Mouse (Mus musculus) embryonic fibroblast, embryonic 13.5 days (primary cell): Measurements from ENCODE around the gene Zfhx3.

Experiments used
- CTCF ChIP-seq: IDR thresholded peaks from 2 replicates; pipeline ENCODE4 v1.5.1; 2011; ENCODE audit warnings: mild to moderate bottlenecking, control low read depth, low read length, moderate library complexity, borderline replicate concordance; ENCODE audit not compliant: insufficient read depth
- POLR2A ChIP-seq: IDR thresholded peaks from 2 replicates; pipeline ENCODE4 v1.6.1; 2011; ENCODE audit warnings: low read depth, mild to moderate bottlenecking, control low read depth, low read length, moderate library complexity

DNA sequence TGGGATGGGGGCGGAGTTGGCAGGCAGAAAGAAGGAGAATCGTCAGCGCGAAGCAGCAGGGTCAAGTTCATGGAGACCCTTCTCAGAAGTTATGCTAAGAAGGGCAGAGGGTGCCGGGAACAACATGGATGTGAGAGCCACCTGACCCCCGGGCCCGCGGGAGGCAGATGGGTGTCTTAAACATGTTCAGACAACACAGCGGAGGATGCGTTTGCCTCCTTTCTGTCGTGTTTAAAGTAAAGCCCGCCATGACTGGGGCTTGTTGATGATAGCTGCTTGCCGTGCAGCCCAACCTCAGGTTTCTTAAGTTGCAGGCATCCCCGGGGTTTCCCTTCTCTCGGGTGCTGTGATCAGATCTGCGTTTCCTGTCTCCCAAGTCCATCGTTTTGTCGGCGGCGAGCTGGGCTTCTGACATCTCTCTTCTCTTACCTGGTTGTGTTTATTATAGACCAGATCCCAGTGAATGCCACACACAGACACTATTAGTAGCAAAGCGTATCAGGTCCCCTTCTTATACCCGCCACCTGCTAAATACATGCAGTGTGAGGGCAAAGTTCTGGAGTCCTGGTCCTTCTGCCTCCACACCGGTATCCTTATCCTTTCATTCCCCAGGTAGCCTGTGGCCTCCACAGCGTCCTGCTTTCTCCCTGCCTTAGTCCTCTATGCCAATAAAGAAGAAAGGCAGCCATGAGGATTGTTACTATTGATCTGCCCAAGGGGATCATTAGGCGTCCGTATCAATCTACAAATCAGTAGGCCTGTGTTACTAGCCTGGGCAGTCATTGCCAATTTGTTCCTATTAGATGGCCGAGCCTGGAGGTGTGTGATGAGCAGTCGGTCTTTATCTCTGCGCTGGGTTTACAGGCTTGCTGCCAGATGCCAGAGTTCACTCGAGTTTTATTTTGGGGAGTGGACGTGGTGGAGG, 2.5 kb downstream of the Zfhx3 start:
- no peak for TF ChIP-seq CTCF
- no peak for TF ChIP-seq POLR2A
